Mouse (Mus musculus) bone marrow macrophage, adult 2 months (primary cell): ENCODE data around the gene Phlda1. TPM values are rescaled to one million over a fixed set of nuclear protein-coding genes. Genes with fewer than 3 reads are reported as not detected.

Experiments
- H3K27ac ChIP-seq: 2 replicates; pipeline ENCODE4 v1.5.1; 2012; ENCODE audit warnings: low read depth, low read length; ENCODE audit not compliant: insufficient read depth
- H3K4me1 ChIP-seq: 2 replicates; pipeline ENCODE4 v1.6.1; 2012; ENCODE audit warnings: low read length; ENCODE audit not compliant: control insufficient read depth, insufficient read depth
- H3K4me3 ChIP-seq: 2 replicates; pipeline ENCODE4 v1.5.1; 2012; ENCODE audit warnings: mild to moderate bottlenecking, low read length, moderate library complexity; ENCODE audit not compliant: insufficient read depth
- CTCF ChIP-seq: IDR thresholded peaks from 2 replicates; pipeline ENCODE4 v1.5.1; 2012; ENCODE audit warnings: low read depth, mild to moderate bottlenecking, low read length, moderate library complexity
- POLR2A ChIP-seq: IDR thresholded peaks from 2 replicates; pipeline ENCODE4 v1.6.1; 2012; ENCODE audit warnings: mild to moderate bottlenecking, low read depth, low read length, borderline replicate concordance
- polyA plus RNA-seq: library from polyadenylated mRNA; stranded (reverse); fragments of >200 nt; gene quantifications from 2 replicates; pipeline ENCODE4 v1.2.4, GENCODE M21; 2012; ENCODE audit not compliant: missing spikeins, insufficient read depth, insufficient read length

The Phlda1 gene
- 0.47 and 1.4 TPM in 2 replicates for polyA plus RNA-seq

DNA sequence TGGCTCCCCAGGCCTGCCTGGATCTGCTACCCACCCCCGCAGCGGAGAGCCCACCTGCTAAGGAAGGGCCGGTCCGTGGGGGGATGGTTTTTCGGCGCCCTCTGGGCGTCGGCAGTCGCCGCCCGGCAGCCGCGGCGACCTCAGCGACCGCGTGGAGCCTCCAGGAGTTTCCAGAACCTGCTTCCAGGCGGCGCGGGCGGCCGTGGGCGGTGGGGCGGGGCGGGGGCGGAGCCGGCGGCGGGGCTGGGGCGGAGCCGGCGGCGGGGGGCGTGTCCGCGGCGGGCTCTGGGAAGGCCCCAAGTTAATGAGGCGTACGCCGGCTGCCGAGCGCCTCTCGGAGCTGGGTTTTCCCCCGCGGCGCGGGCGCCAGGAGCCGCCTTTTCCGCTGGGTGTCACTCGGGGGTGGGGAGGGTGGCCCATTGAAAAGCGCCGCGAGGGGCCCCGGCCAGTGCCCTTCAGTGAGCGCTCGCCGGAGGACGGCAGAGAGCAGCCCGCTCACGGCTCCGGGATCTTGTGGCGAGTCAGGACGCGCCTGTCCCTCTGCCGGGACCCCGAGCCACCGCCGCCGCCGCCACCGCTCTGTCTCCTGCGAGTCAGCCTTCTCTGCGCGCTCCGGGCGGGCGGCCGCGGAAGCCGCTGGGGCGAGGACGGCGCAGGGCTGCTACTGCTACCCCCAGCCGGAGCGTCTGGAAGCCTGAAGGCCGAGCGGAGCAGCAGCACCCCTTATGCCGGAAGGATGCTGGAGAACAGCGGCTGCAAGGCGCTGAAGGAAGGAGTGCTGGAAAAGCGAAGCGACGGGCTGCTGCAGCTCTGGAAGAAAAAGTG, at the start of gene Phlda1:
TSS of gene Phlda1 (plus strand) at position 186 of the 825 bp plus-strand sequence.
- no peak within 1 kb of the TSS; the same call in 1 of the 2 replicates for H3K27ac ChIP-seq
- H3K4me3 ChIP-seq = peak within 1 kb of the TSS; percentile 68
- TF ChIP-seq POLR2A (no peak), CTCF (no peak)
- H3K4me1 ChIP-seq = peaks cover 11% of the 10 kb centered on the region

DNA sequence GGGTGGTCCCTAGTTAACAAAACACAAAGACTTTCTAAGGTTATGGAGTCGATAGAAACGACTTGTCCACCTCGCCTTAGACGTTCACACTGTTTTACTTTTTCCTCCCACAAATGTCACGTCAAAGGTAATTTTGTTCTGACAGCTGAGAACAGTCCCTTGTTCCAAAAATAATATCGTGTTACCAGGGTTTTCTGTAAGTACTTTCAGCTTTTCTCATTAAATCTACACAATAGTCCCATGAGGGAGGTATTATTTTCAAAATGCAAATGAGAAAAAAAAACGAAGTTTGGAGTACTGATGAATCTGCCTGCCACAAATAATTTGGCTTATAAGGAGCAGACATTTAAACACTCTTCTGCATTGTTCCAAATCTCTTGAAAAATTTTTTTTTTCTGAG, 48.0 kb upstream of the Phlda1 start:
- Histone ChIP-seq H3K4me1 (peaks cover 6% of the 10 kb centered on the region), H3K4me3 (no peak overlapping the region)
- TF ChIP-seq CTCF = no peak
- TF ChIP-seq POLR2A = no peak

DNA sequence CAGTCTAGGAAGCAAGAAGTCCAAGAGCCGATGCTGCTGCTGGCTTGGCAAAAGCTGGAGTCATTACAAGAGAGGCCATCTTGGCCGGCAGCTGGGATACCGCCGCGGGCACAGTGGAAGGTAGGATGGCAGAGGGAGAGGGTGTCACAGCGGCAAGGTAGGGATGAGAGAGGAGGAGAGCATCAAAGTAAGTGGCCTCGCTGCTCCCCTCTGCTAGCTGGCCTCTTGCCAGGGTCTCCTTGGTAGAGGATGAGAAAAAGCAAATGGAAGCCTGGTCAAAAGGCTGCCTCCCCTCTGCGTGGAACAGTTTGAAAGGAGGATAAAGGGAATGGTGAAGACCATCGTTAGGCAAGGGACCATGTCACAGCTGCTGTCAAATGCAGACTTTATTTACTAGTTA, 47.0 kb upstream of the Phlda1 start:
- no peak overlapping the region for H3K27ac ChIP-seq
- TF ChIP-seq POLR2A (no peak), CTCF (no peak)
- no peak overlapping the region for H3K4me3 ChIP-seq
- peaks cover 6% of the 10 kb centered on the region for H3K4me1 ChIP-seq

More for the DNA sequence above, 48.0 kb upstream of the Phlda1 start:
- no peak overlapping the region for H3K27ac ChIP-seq

DNA sequence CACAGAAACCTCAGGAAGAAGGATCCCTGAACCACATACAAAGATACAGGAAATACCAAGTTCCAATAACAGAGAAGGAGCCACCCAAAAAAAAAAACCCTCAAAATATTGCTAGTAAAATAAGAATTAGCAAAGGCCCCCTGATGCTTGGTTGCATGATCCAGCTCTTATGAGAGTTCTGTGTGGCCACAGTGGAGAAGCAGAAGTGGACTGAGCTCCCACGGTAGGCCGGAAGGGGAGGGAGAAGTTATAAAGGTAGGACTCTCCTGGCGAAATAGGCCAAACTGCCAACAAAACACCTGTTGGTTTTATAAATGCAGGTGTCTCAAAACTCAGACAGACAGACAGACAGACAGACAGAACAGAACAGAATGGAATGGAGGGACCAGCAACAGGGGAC, 46.2 kb upstream of the Phlda1 start:
- Histone ChIP-seq H3K4me1 (peaks cover 9% of the 10 kb centered on the region), H3K4me3 (no peak overlapping the region), H3K27ac (no peak overlapping the region)
- TF ChIP-seq CTCF (no peak), POLR2A (no peak)

DNA sequence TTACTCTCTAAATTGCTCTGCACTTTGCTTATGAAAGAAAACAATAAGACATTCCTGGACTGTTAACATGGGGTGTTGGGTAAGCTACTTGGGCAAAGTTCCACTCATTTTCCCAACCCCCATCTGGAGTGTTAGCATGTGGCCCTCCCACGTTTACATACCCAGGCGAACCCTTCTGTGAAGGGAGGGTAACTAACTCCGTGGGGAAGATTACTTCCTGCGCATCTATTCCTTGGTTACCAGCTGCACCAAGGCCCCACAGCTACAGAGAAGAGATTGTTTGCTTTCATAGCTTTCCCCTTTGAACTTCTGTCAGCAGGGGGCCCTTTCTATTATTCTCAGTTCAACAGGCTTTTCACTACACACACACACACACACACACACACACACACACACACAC, 45.7 kb upstream of the Phlda1 start:
- Histone ChIP-seq H3K4me3 (no peak overlapping the region), H3K27ac (no peak overlapping the region), H3K4me1 (peaks cover 6% of the 10 kb centered on the region)
- TF ChIP-seq POLR2A = no peak

DNA sequence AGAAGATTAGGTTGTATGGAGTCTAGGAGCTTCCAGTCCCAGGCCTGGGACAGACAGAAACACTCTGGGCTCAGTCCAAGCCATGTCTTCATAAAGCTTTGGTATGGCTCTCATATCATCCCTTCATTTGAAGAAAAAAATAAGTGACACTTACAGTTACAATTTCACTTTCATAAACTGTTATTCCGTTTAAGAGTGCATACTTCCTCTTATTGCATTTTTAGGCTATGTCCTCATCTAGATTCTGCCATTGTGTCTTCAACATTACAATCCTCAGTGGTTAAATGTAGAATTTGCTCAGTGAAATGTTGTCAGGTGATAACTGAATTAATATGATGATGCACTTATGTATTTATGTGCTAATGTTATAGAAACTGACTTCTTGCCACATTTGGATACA, 41.3 kb upstream of the Phlda1 start:
- Histone ChIP-seq H3K4me3 (no peak overlapping the region), H3K4me1 (peaks cover 8% of the 10 kb centered on the region), H3K27ac (peak overlapping the region; percentile 45)
- no peak for TF ChIP-seq CTCF
- no peak for TF ChIP-seq POLR2A

DNA sequence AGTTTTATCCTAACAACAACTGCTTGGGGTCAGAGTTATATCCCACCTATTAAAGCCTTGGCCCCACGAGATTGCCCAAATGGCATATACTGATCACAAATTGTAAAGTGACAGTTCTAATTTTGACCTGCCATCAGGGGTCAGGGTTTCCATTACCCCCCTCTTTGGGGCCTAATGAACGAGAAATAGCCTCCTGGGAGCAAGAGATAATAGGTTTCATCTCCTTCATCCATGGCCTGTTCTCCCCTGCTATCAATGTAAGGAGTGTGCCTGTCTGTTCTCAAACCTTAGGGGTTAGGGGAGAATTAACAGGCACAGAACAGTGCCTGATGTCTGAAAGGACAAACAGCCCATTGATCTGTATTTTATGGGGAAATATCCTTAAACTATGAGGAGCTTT, 40.7 kb upstream of the Phlda1 start:
- TF ChIP-seq CTCF = no peak
- no peak for TF ChIP-seq POLR2A
- Histone ChIP-seq H3K27ac (no peak overlapping the region), H3K4me3 (no peak overlapping the region), H3K4me1 (peaks cover 8% of the 10 kb centered on the region)

DNA sequence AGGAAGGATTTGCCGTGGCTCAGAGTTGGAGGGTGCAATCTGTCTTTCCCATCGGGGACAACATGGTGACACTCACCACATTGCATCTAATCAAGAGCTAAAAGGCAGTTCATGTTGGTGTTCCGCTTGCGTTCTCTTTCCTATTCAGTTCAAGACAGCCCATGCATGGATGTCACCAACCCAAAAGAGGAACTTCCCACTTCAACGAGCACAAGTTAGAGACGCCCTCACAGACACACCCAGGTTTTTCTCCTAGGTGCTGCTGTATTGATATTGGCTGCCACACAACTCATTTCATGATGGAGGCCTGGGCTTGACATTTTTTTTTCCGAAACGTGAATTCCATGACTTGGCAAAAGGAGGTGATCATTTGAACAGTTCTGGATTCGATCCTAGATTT, 34.9 kb upstream of the Phlda1 start:
- no peak overlapping the region for H3K4me3 ChIP-seq
- H3K4me1 ChIP-seq = peaks cover 15% of the 10 kb centered on the region
- no peak for TF ChIP-seq POLR2A
- TF ChIP-seq CTCF = no peak
- no peak overlapping the region for H3K27ac ChIP-seq

DNA sequence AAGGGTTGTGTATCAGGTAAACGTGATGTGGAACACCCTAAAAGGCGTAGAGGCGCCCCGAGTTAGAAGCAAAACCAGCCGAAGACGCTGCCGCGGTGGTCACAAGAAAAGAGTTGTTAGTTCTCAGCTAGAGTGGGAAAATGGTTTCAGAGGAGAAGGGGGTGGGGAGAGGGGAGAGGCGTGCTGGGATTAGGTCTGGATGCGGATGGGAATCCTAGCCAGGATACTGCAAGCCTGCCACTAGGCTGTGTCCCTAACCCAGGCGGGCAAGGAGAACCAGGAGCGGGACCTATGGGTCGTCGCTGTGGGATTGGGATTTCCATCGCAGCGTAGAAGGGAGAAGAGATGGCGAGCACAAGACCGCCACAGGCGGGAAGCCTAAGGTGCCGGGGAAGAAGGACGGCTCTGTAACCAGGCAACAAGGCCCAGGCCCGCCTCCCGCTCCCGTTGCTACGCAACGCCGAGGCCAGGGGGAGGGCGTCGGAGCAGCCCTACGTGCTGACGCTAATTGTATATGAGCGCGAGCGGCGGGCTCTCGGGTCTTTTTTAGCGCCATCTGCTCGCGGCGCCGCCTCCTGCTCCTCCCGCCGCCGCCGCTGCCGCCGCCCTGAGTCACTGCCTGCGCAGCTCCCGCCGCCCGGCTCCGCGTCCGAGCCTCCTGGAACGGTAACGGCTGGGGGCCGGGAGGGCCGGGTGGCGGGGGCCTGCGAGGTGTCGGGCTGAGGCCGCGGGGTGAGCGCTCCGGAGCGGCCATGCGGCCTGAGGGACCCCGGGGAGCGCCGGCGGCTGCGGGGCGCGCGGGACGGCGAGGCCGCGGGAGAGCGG, 33.2 kb upstream of the Phlda1 start, which contains the start of gene Nap1l1:
TSS of gene Nap1l1 (plus strand) at position 538 of the 825 bp plus-strand sequence.
- Histone ChIP-seq H3K4me1 (peaks cover 23% of the 10 kb centered on the region), H3K27ac (peak within 1 kb of the TSS; percentile 66), H3K4me3 (peak within 1 kb of the TSS; percentile 96)
- TF ChIP-seq POLR2A = no peak
- no peak for TF ChIP-seq CTCF
